Mouse (Mus musculus) A20 (cell line): ENCODE data around the gene Eef1akmt2.

Source experiments
- DNase-seq: peaks from one replicate; pipeline ENCODE4 v3.0.0-alpha.2; 2011; ENCODE audit warnings: low read depth, low spot score

Gene Eef1akmt2

DNA sequence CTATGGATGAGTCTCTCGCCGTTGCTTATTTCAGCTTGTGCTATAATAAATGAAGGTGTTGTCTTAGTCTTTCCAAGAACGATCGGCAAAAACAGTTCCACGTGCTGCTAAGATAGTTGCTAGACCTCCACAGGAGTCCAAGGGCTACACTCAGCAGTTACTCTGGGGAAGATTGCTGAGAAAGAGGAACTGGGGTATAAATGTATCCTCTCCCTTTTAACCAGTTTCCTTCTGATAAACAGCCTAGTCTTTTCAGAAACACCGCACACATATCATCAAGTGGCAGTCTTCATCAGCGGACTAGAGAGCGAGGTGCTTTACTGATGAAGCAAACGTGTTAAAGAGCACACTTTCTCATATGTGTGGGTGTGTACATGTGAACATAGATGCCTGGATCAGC is 13.8 kb upstream of the Eef1akmt2 start:
- DNase-seq = no peak

DNA sequence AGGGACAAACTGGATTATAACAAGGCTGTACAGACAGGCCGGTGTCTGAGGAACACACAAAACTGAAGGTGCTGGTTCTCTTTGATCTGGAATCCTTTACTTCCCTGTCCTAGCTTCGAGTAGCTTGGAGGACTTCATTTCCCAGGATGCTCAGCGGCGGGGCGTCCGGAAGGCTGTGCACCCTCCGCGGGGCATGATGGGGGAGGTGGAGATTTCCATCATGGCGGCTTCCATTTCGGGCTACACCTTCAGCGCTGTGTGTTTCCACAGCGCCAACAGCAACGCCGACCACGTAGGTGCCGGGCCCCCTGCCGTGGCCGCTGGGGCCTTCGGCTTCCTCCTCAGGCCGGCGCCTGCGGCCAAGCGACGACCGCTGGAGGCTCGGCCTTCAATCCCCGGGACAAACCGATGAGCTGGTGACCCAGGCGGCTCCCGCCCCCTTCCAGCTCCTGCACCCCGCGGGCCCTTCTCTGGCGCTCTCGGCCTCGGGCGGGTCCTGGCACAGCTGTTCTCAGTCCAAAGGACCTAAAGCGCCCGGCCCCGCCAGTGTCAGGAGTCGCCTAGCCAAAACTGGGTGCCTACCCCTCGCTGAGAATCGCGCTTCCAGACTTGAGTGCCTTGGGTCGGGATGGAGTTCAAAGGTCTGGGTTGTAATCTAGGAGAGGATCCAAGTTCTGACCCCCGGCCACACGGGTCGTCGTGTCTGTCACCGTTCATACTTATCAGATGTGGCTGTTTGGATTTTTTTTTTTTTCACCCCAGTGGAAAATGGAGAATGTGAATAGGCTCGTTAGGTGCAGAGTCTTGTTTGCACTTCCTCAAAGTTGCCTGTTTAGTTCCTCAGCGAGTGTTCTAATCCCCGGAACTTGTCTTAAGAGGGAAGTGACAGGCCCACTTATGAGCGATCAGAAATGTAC is 6.8 kb upstream of the Eef1akmt2 start, which contains the start of gene Abraxas2:
Gene Abraxas2, plus strand, starts transcription at position 184 of the 917 bp plus-strand sequence.
- DNase-seq = peak; percentile 95

DNA sequence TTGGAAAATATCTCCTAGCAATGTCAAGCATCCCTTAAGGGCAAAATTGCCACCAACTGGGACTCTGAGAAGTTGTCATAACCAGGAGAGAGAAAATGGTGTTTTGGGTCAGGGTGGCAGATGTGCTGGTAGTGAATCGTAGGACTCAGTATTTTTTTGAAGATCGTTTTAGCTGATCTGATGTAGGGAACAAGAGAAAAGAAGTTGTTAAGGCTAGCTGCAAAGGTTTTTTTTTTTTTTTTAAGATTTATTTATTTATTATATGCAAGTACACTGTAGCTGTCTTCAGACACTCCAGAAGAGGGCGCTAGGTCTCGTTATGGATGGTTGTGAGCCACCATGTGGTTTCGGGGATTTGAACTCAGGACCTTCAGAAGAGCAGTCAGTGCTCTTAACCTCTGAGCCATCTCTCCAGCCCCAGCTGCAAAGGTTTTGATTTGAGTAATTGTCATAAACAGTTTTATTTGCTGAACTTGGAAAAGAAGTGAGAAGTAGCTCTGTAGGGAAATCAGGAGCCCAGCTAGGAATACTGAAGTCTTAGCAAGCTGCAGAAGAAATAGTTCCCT is 5.7 kb upstream of the Eef1akmt2 start:
- peak; percentile 69 for DNase-seq

DNA sequence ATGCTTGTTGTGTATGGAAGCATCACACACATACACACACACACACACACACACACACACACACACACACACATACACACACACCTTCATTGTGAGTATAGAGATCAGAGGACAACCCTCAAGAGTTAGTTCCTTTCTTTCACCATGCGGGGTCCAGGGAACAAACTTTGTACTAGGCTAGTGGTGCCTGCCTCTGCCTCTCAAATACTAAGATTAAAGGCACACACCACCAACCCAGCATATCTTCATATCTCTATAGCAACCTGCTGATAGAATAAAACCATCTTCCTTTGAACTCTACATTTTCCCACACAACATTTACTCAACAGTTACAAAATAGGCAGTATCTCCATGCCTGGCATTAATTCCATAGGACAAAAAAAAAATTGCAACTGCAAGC is 3.6 kb upstream of the Eef1akmt2 start:
- no peak for DNase-seq

DNA sequence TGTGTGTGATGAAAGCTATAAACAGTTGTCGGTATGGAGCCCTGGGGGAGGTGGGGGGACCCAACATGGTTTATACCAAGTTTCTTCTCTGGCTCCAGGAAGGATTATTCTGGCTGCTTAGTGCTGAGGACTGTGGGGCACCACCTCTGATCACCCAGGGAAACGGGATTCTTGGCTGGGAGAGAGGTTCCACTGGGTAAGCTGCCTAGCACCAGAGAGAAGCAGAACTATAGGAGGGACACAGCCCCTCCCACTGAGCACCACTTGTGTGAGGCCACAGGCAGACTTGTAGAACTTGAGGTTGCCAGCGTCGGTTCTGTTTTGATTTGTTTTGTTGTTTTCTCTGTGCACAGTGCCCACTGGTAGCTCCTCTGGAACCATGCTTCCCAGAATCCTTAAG is 1.5 kb upstream of the Eef1akmt2 start:
- DNase-seq = no peak

DNA sequence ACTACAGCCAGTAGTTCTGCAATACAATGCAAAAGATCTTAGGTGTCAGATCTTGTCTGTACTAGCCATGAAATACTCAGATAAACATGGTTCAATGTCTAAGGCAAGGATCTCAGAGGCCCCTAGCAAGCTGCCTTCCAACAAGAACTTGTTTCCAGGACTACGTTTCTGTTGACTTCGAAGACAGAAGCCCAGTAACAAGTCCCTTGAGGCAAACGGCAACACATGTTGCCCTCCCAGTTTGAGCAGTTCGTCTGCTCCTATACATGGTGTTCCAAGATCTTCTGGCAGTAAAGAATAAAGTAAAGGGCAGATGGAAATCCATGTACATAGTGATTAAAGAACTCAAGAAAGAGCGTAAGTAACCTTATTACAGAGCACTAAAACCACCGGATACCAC is 888 bp upstream of the Eef1akmt2 start:
- no peak for DNase-seq

DNA sequence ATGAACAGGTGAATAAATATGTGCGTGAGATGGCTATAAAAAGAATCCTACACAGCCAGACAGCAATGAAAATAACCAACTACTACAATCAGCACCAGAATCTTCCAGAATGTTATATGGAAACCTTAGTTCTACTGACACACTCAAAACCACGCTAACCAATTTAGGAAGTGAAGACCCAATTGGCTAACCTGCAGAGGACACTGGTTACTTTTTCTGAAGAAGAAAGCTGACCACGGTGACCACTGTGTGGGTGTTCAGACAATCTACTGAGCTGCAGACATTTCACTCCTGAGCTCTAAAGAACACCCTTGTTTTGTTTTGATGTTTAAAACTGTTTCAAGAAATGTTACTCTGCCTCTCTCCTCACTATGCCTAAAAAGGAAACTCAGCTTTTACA is 9.3 kb downstream of the Eef1akmt2 start:
- DNase-seq = no peak

DNA sequence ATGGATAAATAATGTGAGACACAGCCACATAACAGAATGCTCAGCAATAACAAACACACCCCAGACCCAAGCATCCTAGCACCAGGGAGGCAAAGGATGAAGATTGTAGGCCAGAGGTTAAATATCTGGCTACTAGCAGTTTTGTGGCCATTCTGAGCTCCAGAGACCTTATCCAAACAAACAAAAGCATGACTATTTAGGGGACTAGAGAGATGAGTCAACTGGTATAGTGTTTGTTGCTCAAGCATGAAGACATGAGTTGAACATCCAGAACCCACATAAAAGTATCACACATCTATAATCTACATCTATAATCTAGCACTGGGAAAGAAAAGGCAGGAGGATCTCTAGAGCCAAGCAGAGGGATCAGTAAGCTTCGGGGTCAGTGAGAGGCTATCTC is 10.0 kb downstream of the Eef1akmt2 start:
- DNase-seq = no peak

DNA sequence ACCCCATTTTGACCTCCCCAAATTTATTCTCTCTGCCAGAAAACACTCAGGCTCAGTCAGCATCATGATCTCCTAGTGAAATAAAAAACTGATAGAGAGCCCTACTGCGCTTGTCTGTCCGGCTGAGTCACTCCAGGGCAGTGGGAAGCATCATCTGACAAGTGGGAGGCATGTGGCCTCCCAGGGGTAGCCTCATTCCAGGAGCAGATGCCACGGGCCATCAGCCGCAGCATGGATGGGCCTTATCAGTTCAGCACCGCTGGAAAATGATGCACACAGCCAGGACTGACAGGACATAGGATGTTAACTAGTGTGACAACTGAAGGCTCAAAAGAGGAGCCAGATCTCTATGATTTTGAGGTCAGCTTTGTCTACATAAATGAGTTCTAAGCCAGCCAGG is 11.2 kb downstream of the Eef1akmt2 start:
- no peak for DNase-seq

DNA sequence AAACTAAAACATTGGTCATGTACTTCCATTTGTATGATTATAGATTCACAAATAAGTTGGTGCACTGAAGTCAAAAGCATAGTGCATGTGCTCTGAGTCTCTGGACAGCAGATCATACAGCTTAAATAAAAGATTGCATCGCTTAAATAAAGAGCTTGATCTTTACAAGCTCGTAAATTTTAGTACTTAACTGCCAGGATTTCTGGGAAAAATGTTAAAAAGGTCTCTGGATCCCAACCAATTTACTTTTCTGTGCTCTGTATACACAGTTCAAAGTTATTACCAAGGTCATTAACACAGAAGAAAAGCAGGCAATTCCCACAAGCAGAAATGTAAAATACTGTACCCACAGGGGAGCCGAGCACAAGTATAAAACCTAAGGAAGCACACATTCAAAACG is 21.5 kb downstream of the Eef1akmt2 start:
- DNase-seq = no peak

DNA sequence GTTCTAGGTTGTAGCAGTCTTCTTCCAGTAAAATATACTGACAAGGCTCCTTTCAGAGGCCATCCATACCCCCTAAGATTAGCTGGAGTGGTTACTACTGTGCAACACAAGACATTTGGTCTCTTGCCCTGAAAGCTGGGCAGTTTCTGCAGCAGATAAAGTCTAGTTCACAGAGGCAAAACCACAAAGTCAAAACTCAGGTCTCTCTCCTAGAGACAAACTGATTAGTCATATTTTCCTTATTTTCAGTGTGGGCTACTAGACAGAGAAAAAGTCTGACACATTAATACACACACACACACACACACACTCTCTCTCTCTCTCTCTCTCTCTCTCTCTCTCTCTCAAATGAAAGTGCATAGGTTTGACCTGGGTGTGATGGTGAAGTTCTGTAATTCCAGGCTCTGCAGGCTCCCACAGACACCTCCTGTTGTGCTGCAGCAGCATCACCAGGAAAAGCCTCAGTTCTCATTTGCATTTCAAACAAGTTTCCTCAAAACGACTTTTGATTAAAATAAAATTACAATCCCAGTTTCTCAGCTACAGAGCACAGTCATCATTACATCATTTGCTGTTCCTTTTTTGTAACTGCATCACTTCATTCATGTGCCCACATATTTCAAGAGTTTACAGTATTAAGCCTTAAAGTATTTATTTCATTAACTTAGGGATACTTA is 28.0 kb downstream of the Eef1akmt2 start:
- no peak for DNase-seq

DNA sequence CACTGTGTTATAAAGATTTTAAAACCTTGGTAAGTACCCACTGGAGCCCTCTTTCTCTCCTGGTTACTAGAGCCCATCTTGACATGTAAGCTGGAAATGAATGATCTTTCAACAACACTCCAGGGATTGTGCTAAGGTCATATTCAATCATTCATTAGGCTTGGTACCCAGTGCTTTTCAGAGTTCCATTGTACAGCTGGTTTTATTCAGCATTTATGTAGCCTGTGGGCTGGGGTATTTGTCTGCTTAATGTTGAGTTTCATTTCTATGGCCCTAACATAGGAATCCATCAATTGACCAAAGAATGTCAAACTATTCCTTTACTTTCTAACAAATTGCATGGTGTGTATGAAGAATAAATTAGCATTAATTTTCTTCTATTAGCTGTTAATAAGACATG is 28.6 kb downstream of the Eef1akmt2 start:
- DNase-seq = no peak

DNA sequence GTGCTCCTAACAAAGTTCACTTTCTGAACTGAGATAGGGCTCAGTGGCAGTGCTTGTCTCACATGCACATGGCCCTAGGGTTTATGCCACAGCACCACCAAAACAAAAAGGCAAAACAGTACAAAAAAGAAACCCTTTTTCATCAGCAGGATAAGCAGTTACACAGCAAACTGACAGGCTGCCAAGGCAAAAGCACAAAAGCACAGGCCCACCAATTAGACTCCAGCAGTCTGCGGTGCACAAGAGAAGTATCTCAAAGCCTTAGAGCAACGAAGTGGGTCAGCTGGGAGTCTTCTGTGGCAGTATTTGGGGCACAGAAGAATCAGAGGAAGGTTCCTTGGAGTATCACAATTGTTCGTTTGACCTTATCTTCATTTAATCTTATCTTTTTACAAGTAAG is 31.8 kb downstream of the Eef1akmt2 start:
- no peak for DNase-seq

DNA sequence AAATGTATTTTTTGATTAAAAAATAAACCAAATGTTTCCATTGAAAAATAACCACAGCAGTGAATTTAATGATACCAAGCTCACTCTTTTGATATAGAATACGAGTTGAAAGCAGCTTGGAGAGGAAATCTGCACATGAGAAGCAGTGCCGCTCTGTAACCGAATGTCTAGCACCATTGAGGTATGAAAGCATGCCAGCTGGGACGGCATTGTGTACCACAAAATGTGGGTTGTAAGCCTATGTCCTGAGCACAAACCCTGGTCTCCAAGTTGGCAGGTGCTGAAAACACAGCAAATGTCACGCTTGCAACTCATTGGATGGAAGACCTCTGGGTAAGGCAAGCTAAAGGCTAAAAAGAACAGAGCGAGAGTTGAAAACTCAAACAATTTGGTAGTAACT is 35.4 kb downstream of the Eef1akmt2 start:
- DNase-seq = no peak

DNA sequence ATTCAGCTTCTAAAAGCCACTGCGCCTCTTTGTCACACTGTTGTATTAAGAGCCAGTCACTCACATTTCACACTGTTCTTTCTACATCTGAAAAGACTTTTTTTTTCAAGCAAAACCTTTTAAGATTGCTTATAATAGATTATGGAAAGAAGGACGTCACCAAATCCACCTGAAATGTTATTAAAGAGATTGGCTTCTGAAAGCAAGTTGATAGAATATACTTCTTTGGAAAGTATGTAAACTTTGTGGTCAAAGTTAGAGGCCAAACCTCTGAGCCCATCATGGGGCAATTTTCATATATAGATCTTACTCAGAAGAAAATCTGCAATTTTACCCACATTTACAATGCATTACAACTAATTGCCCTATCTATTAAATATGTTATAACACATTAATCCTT is 35.9 kb downstream of the Eef1akmt2 start:
- DNase-seq = no peak

DNA sequence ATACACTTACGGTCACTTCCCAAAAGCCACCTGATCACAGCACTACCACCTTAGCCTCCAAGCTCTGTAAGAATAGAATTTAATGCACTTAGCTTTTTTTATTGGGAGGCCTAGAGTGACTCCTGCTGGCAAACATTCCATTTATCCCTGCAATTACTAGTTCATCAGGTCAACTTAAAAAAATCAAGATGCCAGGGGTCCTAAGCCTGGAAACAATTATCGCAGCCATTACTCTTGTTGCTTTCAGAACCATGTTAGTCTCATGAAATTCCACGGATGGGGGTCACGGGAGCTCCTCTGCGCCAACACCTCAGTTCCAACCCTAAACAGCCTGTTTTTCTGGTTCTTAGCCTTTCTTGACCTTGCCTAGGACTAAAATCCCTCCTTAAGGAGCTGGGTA is 37.4 kb downstream of the Eef1akmt2 start:
- DNase-seq = no peak

DNA sequence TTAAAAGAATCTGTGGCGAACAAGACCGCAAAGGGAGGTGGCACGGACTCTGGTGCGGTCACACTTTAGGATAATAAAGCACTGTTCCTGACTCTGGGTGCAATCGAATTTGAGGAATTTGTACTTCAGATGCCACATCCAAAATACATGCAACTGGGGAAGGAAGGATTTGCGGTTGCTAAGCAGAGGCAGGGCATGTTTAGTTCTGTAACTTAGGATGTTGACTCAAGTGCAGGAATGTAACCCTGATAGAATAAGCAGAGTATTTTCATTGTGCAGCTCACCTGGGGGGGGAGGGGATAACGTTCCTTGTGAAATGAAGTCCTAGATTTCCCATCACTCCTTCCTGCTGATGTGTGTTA is 38.4 kb downstream of the Eef1akmt2 start:
- DNase-seq = no peak

DNA sequence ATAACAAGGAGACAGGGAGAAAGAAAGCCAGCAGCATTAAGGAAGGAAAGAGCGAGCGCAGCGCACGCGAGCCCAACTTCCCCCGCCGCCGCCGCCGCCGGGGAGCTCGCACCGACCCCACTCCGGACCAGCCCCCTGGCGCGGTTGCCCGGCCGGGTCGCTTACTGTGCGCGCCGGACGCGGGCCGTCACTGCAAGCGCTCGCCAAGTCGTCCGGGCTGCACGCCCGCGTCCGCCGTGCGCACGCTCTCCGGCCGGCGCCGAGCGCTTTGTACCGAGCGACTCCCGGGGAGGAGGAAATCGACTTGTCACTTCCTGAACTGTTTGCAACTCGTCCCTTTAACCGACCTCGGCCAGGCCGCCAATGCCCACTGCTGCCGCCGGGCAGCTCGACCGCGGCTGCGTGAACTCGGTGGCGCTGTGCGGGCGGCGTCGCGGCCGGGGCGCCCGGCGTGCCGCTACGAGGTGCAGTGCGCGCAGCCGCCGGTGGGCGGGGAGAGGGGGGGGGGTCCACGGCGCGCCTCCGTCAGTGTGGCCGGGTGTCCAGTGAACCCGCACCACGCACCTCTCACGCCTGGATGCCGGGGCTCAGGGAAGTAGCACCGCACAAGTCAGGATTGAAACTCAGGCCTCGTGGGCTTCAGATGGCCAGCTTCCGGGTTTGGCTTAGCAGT is 38.9 kb downstream of the Eef1akmt2 start, which contains the start of gene Fam53b:
Gene Fam53b, minus strand, starts transcription at position 471 of the 673 bp plus-strand sequence.
- peak; percentile 86 for DNase-seq

DNA sequence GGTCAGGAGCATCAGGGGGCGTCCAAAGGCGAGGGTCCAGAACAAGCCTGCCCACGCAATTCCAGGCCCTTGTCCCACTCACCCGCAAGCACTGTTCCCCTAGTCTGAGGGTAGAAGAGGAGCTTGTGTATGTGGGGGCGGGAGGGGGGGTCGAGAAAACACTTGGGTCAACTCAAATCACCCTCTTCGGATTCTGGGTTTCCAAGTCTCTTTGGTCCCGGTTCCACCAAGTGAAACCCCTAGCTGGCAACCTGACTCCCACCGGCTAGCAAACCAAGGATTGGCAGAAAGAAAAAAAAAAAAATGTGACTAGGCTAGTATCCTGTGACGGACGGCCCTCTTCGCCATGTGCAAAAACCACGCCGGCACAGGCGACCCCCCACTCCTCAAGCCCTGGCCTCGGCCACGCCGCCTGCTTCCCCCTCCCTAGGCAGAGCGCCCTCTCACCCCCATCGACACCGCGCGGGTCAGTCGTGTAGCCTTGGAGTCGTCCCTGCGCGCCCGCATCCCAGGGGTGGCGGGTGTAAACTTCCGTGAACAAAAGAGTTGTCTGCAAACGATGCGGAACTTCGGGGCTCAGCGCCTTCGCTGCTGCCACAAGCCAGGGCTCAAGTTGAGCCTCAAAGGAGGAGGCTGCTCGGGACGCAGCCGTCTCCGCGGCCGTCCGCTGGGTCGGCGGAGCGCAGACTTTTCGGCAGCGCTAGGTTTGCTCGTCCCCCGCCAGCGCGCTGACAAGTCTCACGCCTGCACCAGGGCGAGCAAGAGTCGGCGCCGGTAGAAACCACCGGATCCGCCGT is 39.7 kb downstream of the Eef1akmt2 start:
- DNase-seq = peak; percentile 87

DNA sequence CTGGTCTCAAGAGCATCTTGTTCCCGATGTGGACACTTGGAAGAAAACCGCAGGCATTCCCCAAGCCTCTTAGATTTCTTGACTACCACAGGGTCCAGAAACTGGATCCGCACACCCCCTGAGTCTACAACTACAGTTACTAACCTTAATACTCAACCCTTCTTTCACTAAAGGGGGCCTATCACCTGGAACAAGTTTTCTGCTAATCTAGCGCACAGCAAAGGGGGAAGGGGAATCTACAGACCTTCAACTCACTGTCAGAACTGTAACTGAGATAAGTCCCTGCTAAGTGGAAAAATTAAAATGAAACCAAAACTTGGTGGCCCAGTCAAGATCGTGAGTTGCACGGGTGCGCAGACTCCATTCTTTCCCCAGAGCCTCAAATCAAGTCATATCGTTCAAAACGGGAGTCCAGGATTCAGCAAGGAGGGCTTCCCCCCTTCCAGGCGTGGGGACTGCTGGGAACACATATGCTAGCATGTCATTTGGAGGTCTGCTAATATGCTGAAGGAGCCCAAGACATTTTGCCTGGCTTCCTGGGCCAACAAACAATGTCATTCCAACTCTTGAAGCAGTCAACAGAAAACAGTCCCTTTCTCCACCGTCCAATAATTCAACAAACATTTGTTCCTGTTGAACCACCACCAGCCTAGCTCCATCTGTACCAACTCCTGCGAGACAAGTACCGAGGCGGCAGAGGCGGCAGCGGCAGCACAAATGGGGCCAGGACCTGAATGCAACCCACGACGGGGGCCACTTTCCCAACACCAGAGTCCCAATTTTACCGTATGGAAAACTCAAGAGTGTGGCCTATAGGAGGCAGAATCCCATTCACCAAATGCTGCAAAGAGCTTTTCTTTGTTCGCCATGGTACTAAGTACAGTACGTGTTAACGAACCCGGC is 40.5 kb downstream of the Eef1akmt2 start:
- peak; percentile 79 for DNase-seq
